Mouse (Mus musculus) embryonic facial prominence, embryonic 11.5 days (tissue): ENCODE measurements around the gene 4930442H23Rik. TPM values are rescaled to one million over a fixed set of nuclear protein-coding genes. Genes with fewer than 3 reads are reported as not detected.
"Not testable (repeated sequence)": the region's sequence is repeated elsewhere in the genome, so short reads cannot be mapped to it uniquely, and the experiment has no call there.

Experiments used
- ATAC-seq: fragments of 200-750 bp; cut with Nextera tagmentation; replicated peaks from 2 replicates; pipeline ENCODE4 v1.8.0; 2017; ENCODE audit warnings: low read depth; ENCODE audit not compliant: insufficient number of reproducible peaks, low FRiP score, low TSS enrichment
- DNase-seq: peaks from one replicate; pipeline ENCODE4 v3.0.0-alpha.2; 2015; ENCODE audit warnings: low spot score
- H3K27ac ChIP-seq: fragments of 300-500 bp; sonication (generic); replicated peaks from 2 replicates; pipeline ENCODE4 v1.5.1; 2014; ENCODE audit warnings: mild to moderate bottlenecking, low read depth, low read length, control low read depth
- H3K27me3 ChIP-seq: fragments of 300-500 bp; sonication (generic); 2 replicates; pipeline ENCODE4 v1.6.1; 2014; ENCODE audit warnings: mild to moderate bottlenecking, low read length, moderate library complexity, mixed read lengths; ENCODE audit not compliant: control insufficient read depth, insufficient read depth
- H3K36me3 ChIP-seq: fragments of 300-500 bp; sonication (generic); replicated peaks from 2 replicates; pipeline ENCODE4 v1.6.1; 2014; ENCODE audit warnings: low read depth, mild to moderate bottlenecking, low read length, moderate library complexity, mixed read lengths; ENCODE audit not compliant: control insufficient read depth, insufficient read depth
- H3K4me1 ChIP-seq: fragments of 300-500 bp; sonication (generic); 2 replicates; pipeline ENCODE4 v1.6.1; 2014; ENCODE audit warnings: low read length, mixed read lengths; ENCODE audit not compliant: control insufficient read depth, insufficient read depth
- H3K4me2 ChIP-seq: fragments of 300-500 bp; sonication (generic); 2 replicates; pipeline ENCODE4 v1.6.1; 2014; ENCODE audit warnings: low read depth, mild to moderate bottlenecking, control low read depth, low read length, moderate library complexity
- H3K4me3 ChIP-seq: fragments of 300-500 bp; sonication (generic); 2 replicates; pipeline ENCODE4 v1.5.1; 2014; ENCODE audit warnings: low read depth, low read length, control low read depth
- H3K9ac ChIP-seq: fragments of 300-500 bp; sonication (generic); replicated peaks from 2 replicates; pipeline ENCODE4 v1.6.1; 2014; ENCODE audit warnings: mild to moderate bottlenecking, control low read depth, low read length
- H3K9me3 ChIP-seq: fragments of 300-500 bp; sonication (generic); replicated peaks from 2 replicates; pipeline ENCODE4 v1.6.1; 2016; ENCODE audit warnings: mild to moderate bottlenecking, low read length, inconsistent platforms, mixed read lengths; ENCODE audit not compliant: control insufficient read depth
- WGBS: fragments of 180-500 bp; shearing (Covaris S2); extraction: QIAGEN DNeasy Blood & Tissue Kit; methylation state at CpG from one replicate; pipeline ENCODE4 v1.1.7; 2014; 5-methylcytosine and 5-hydroxymethylcytosine counted together
- polyA plus RNA-seq: library from polyadenylated mRNA; unstranded; fragments of >200 nt; fragmentation: Nextera tagmentation; extraction: Ambion mirVana; gene quantifications from 2 replicates; pipeline ENCODE4 v1.2.1, GENCODE M21; 2014

Gene 4930442H23Rik
- not detected in 2 replicates for polyA plus RNA-seq

DNA sequence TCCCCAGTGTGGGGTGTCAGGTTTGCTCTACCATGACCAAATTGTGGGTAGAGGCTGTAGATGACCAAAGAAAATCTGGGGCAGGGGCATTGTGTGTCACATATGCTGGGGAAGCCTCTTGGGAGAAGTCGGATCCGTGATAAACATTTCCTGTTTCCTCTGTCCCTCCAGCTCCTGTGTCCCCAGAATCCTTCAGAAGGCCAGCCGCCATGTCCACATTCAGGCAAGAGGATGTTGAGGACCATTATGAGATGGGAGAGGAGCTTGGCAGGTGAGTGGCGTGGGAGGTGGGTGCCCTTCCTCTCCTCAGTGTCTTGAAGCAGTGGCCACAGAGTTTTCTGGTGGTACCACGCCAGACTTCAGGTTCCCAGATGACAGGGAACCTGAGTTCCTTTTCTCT lies at the start of gene 4930442H23Rik:
Gene 4930442H23Rik, minus strand, starts transcription at position 45 of the 400 bp plus-strand sequence.
- H3K27me3 ChIP-seq = no peaks in the 10 kb centered on the region
- H3K36me3 ChIP-seq = peaks cover 28% of the 10 kb centered on the region
- H3K4me1 ChIP-seq = peaks cover 8% of the 10 kb centered on the region
- H3K27ac ChIP-seq = 0 out of 2 replicates have a peak within 1 kb of the TSS, but pooled peaks have one; percentile 57
- H3K4me3 ChIP-seq = peak within 1 kb of the TSS; percentile 63
- no peaks in the 10 kb centered on the region for H3K9me3 ChIP-seq
- ATAC-seq (no peak), DNase-seq (no peak)
- peak within 1 kb of the TSS; percentile 66 for H3K4me2 ChIP-seq
- peak within 1 kb of the TSS; percentile 68 for H3K9ac ChIP-seq
- 82% methylated on average over 5 of the region's 5 CpGs for WGBS

DNA sequence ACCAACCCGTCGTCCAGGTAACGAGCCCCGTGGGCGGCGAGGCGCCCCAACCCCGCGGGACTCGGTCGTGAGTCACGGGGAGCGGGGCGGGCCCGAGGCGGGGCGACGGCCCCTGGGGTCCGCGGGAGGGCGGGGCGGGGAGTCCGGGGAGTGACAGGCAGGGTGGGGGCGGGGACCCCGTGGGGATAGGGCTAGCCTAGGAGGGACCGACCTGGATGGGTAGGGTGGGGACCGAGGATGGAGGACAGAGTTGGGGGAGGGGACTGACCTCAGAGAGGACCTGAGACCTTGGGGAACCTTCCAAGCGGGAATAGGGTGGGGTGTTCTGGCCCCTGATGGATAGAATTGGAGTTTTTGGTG lies 49.6 kb upstream of the 4930442H23Rik start:
- H3K9me3 ChIP-seq = no peaks in the 10 kb centered on the region
- DNase-seq (no peak), ATAC-seq (peak; percentile 47)
- peaks cover 3% of the 10 kb centered on the region for H3K4me1 ChIP-seq
- no peaks in the 10 kb centered on the region for H3K36me3 ChIP-seq
- H3K27me3 ChIP-seq = peaks cover 21% of the 10 kb centered on the region
- peak overlapping the region; percentile 65 for H3K9ac ChIP-seq
- peak overlapping the region; percentile 70 for H3K4me3 ChIP-seq
- no peak overlapping the region; the same call in 1 of the 2 replicates for H3K27ac ChIP-seq
- 2% methylated on average over 26 of the region's 28 CpGs for WGBS
- H3K4me2 ChIP-seq = peak overlapping the region; percentile 79

DNA sequence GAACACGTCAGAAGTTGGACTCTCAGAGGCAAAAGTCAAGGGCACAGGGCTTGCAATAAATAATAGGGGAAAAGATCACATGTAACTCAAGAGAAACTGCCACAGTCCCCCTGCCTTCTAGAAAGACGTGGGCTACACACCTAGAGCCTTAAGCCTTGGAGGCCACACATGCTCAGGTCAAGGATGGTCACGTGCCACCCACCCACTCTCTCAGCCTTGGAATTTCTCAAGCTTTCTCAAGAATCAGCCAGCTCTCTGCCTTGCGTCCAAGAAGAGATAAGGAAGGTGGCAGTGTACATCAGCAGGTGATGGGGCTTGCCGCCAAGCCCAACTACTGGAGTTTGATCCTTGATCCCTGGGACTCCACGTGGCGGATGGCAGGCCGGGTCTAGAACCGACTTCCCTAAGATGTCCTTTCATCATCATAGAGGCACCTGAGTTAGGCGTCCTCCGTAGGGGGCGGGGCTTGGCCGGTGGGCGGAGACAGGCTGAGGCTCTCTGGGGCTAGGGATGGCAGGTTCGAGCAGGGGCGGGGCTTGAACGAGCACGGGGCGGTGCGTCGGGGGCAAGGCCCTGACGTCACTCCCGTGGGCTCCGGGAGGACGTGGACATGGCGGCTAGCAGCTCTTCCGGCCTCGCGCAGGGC lies 49.1 kb upstream of the 4930442H23Rik start, which contains the start of gene Zfr2:
Gene Zfr2, plus strand, starts transcription at position 576 of the 646 bp plus-strand sequence.
- H3K4me2 ChIP-seq = peak within 1 kb of the TSS; percentile 79
- WGBS = 8% methylated on average over 27 of the region's 29 CpGs
- H3K27me3 ChIP-seq = peaks cover 21% of the 10 kb centered on the region
- peak; percentile 64 for ATAC-seq
- peak within 1 kb of the TSS; percentile 65 for H3K9ac ChIP-seq
- peak within 1 kb of the TSS; percentile 70 for H3K4me3 ChIP-seq
- H3K36me3 ChIP-seq = no peaks in the 10 kb centered on the region
- no peak within 1 kb of the TSS; the same call in 1 of the 2 replicates for H3K27ac ChIP-seq
- DNase-seq = peak; percentile 90
- peaks cover 3% of the 10 kb centered on the region for H3K4me1 ChIP-seq
- H3K9me3 ChIP-seq = no peaks in the 10 kb centered on the region

DNA sequence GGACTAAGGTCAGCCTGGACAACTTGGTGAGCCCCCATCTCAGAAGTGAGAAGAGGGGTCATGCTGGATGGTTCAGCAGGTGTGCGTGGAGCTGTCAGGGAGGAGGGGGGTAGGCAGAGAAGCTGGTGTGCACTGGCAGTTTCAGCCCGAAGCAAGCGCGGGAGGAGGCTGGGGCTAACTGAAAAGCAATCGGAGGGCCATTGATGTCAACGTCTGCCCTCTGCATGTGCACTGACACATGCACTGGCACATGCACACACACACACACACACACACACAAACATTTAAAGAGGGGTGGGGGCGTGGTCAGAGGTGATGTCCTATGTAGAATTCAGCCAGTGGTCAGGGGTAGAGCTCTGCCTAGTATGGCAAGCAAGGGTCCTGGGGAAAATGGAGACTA lies 47.8 kb upstream of the 4930442H23Rik start:
- Histone ChIP-seq H3K27me3 (peaks cover 21% of the 10 kb centered on the region), H3K9ac (no peak overlapping the region), H3K4me1 (peaks cover 3% of the 10 kb centered on the region), H3K4me2 (no peak overlapping the region), H3K4me3 (no peak overlapping the region), H3K27ac (no peak overlapping the region), H3K9me3 (no peaks in the 10 kb centered on the region), H3K36me3 (no peaks in the 10 kb centered on the region)
- DNase-seq (no peak), ATAC-seq (no peak)
- WGBS = 37% methylated on average over 7 of the region's 7 CpGs

DNA sequence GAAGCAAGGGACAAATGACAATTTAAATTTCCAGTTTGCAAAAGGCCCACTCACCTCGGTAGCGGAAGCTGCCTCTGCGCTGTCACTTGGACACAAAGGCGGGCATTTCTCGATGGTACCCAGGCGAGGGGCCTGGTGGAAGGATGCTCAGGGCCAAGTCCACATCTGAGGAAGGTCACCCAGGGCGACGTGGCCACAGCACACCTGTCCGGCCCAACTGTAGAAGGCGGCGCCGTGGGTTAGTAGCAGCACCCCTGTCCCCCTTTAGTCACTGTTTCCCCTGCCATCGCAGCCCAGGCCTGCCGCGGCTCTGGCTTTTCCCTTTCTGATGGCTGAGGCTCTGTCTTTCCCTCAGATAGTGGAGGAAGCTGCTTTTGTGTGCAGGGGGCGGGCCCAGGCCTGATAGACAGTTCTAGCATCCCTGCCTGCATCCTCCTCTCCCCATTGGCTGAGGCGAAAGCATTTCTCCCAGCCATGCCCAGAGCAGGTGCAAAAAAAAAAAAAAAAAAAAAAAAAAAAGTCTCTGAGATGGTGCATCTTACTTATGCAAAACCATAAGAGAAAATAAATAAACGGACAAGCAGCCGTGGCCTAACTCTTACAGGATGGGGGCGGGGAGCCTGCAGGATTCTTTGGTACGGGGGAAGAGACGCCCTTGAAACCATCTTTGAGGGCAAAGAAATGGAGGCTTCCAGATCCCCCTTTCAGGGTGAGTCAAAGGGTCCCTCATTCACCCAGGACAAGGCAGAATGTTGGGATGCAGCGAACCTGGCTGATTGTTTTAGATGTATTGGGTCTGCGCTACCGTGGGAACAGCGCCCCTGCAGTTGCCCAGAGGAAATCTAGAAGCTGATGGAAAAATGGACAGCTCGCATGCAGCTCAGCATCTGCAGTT lies 47.0 kb upstream of the 4930442H23Rik start, which contains the start of gene Atcay:
Gene Atcay, minus strand, starts transcription at position 396 of the 895 bp plus-strand sequence.
- H3K9me3 ChIP-seq = no peaks in the 10 kb centered on the region
- H3K27ac ChIP-seq = no peak within 1 kb of the TSS
- H3K9ac ChIP-seq = peak within 1 kb of the TSS; percentile 41
- H3K4me2 ChIP-seq = peak within 1 kb of the TSS; percentile 40
- WGBS = 8% methylated on average over 27 of the region's 27 CpGs
- peak within 1 kb of the TSS; percentile 25 for H3K4me3 ChIP-seq
- H3K4me1 ChIP-seq = peaks cover 3% of the 10 kb centered on the region
- ATAC-seq (no peak; the same call in 1 of the 2 replicates), DNase-seq (peak; percentile 61)
- H3K36me3 ChIP-seq = no peaks in the 10 kb centered on the region
- peaks cover 21% of the 10 kb centered on the region for H3K27me3 ChIP-seq

DNA sequence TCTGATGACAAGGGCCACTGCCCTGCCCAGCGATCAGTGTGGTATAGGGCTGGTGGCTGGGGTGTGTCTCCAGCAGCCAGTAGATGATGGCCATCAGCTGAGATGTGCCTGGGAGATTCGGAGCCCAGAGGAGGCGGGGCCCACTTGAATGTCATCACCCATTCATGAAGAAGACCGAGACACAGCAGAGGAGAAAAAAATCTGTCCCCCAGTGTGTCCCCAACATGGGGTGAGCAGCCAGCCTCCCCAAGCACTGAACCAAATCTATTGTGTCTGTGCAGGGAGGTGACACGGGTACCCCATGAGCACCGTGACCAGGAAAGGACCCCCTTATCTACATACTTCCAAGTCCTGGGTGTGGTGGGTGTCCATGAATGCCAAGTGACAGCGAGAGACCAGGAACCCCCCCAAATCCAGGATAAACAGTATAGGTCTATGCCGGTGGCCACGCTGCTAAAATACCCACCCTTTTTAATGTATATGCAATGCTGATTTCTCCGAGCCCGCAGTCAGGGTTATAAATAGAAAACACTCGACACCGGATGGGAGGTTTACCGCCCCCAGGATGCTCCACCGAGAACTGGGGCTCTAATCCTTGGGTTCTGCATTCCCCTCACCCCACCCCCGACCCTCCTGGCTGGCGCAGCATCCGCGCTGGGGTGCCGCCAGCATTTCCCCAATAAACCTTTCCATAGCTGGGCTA lies 46.2 kb upstream of the 4930442H23Rik start:
- ATAC-seq (no peak), DNase-seq (no peak)
- WGBS = 15% methylated on average over 20 of the region's 20 CpGs
- Histone ChIP-seq H3K27me3 (peaks cover 21% of the 10 kb centered on the region), H3K4me1 (peaks cover 3% of the 10 kb centered on the region), H3K36me3 (no peaks in the 10 kb centered on the region), H3K27ac (no peak overlapping the region), H3K9me3 (no peaks in the 10 kb centered on the region), H3K4me3 (peak overlapping the region; percentile 25), H3K9ac (peak overlapping the region; percentile 41), H3K4me2 (peak overlapping the region; percentile 40)

DNA sequence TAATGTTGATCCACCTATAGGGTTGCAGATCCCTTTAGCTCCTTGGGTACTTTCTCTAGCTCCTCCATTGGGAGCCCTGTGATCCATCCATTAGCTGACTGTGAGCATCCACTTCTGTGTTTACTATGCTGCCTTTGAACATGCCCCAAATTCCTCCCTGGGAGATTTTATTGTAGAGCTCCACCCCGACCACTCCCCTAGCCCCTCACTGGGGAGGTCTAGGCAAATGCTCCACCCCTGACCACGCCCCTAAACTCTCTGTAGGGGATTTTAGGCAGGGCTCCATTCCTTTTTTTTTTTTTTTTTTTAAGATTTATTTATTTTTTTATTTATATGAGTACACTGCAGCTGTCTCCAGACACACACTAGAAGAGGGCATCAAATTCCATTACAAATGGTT lies 40.1 kb upstream of the 4930442H23Rik start:
- not testable (repeated sequence) for H3K4me3 ChIP-seq, H3K9ac ChIP-seq, DNase-seq, ATAC-seq, H3K4me1 ChIP-seq, H3K4me2 ChIP-seq, H3K27ac ChIP-seq, H3K36me3 ChIP-seq, H3K9me3 ChIP-seq, H3K27me3 ChIP-seq
- WGBS = 60% methylated on average over 2 of the region's 2 CpGs
